Mouse (Mus musculus) intestine, embryonic 14.5 days (tissue): ENCODE measurements around the gene Mrps18c. TPM values are rescaled to one million over a fixed set of nuclear protein-coding genes. Genes with fewer than 3 reads are reported as not detected.

Experiments used
- ATAC-seq: fragments of 200-750 bp; cut with Nextera tagmentation; replicated peaks from 2 replicates; pipeline ENCODE4 v1.8.0; 2017; ENCODE audit warnings: low read depth, moderate number of reproducible peaks, moderate TSS enrichment, moderate library complexity; ENCODE audit not compliant: low FRiP score, low TSS enrichment
- DNase-seq: peaks from one replicate; pipeline ENCODE4 v3.0.0-alpha.2; 2018; ENCODE audit warnings: low spot score
- H3K27ac ChIP-seq: fragments of 300-500 bp; sonication (generic); 2 replicates; pipeline ENCODE4 v1.5.1; 2014; ENCODE audit warnings: low read depth, mild to moderate bottlenecking, control low read depth
- H3K27me3 ChIP-seq: fragments of 300-500 bp; sonication (generic); replicated peaks from 2 replicates; pipeline ENCODE4 v1.6.1; 2014; ENCODE audit warnings: low read length, control low read depth; ENCODE audit not compliant: control insufficient read depth, insufficient read depth
- H3K36me3 ChIP-seq: fragments of 300-500 bp; sonication (generic); 2 replicates; pipeline ENCODE4 v1.6.1; 2014; ENCODE audit warnings: low read length, control low read depth; ENCODE audit not compliant: control insufficient read depth, insufficient read depth
- H3K4me1 ChIP-seq: fragments of 300-500 bp; sonication (generic); replicated peaks from 2 replicates; pipeline ENCODE4 v1.6.1; 2014; ENCODE audit warnings: low read length, control low read depth, mixed read lengths; ENCODE audit not compliant: control insufficient read depth, insufficient read depth
- H3K4me2 ChIP-seq: fragments of 300-500 bp; sonication (generic); 2 replicates; pipeline ENCODE4 v1.6.1; 2014; ENCODE audit warnings: low read length
- H3K4me3 ChIP-seq: fragments of 300-500 bp; sonication (generic); 2 replicates; pipeline ENCODE4 v1.5.1; 2014; ENCODE audit warnings: low read depth, low read length, control low read depth, mixed read lengths
- H3K9ac ChIP-seq: fragments of 300-500 bp; sonication (generic); 2 replicates; pipeline ENCODE4 v1.6.1; 2014; ENCODE audit warnings: mild to moderate bottlenecking, low read length
- H3K9me3 ChIP-seq: fragments of 300-500 bp; sonication (generic); 2 replicates; pipeline ENCODE4 v1.6.1; 2016; ENCODE audit warnings: low read length, control low read depth; ENCODE audit not compliant: control insufficient read depth
- WGBS: fragments of 180-500 bp; shearing (Covaris S2); extraction: QIAGEN DNeasy Blood & Tissue Kit; methylation state at CpG from one replicate; pipeline ENCODE4 v1.1.7; 2014; 5-methylcytosine and 5-hydroxymethylcytosine counted together
- polyA plus RNA-seq: library from polyadenylated mRNA; unstranded; fragments of >200 nt; fragmentation: Nextera tagmentation; extraction: Ambion mirVana; gene quantifications from 2 replicates; pipeline ENCODE4 v1.2.1, GENCODE M21; 2014

Mrps18c gene
- polyA plus RNA-seq, 1 experiment from 2014 or later: 179 TPM

DNA sequence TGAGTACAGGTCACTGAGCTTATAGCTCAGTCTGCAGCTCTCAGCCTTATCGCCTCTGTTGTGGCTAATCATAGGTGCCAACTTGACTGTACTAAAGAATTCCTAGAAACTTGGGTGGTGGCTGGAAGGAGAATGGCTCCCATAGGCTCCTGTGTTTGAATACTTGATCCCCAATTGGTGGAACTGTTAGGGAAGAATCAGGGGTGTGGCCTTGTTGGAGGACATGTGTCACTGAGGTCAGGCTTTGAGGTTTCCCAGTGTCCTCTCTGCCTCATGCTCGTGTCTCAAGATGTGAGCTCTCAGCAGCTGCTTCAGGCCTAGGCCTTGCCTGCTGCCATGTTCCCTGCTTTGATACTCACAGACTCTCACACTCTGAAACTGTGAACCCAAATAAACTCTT lies 35.4 kb downstream of the Mrps18c start:
- DNase-seq: no peak
- Histone ChIP-seq H3K9ac (no peak overlapping the region), H3K27ac (no peak overlapping the region), H3K36me3 (no peaks in the 10 kb centered on the region), H3K4me3 (no peak overlapping the region), H3K9me3 (no peaks in the 10 kb centered on the region), H3K27me3 (no peaks in the 10 kb centered on the region), H3K4me2 (no peak overlapping the region), H3K4me1 (peaks cover 5% of the 10 kb centered on the region; the same call in 1 of the 2 replicates)
- 86% methylated on average over 2 of the region's 2 CpGs for whole genome bisulfite sequencing
- no peak for ATAC-seq

DNA sequence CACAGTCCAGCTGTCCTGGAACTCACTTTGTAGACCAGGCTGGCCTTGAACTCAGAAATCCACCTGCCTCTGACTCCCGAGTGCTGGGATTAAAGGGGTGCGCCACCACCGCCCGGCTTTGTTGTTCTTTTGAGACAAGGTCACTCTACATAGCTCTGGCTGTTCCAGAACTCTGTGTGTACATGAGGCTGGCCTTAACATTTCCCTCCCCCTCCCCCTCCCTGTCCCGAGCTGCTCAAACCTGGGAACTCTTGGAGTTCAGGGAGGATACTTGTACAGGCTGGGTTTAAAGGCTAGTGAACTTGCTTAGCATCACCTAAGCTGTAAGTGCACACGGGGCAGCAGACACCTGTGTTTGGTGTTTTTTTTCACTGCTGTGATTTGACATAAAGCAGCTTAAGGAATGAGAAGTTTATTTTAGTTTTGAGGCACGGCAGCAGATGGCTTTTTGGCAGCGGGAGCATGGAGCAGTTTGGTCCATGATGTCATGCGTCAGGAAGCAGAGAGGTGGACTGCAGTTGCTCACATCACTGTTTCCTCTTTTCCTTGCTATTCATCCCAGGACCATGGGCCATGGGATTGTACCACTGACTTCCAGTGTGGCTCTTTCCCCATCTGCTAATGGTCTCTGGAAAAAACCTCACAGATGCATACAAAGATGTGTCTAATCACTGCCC lies 37.6 kb downstream of the Mrps18c start:
- 35% methylated on average over 9 of the region's 9 CpGs for WGBS
- Histone ChIP-seq H3K9me3 (no peaks in the 10 kb centered on the region), H3K27me3 (no peaks in the 10 kb centered on the region), H3K9ac (no peak overlapping the region), H3K4me3 (no peak overlapping the region), H3K4me2 (no peak overlapping the region), H3K27ac (no peak overlapping the region; the same call in 1 of the 2 replicates), H3K4me1 (peaks cover 5% of the 10 kb centered on the region; the same call in 1 of the 2 replicates), H3K36me3 (no peaks in the 10 kb centered on the region)
- ATAC-seq (peak; percentile 43; the same call in 1 of the 2 replicates), DNase-seq (no peak)

DNA sequence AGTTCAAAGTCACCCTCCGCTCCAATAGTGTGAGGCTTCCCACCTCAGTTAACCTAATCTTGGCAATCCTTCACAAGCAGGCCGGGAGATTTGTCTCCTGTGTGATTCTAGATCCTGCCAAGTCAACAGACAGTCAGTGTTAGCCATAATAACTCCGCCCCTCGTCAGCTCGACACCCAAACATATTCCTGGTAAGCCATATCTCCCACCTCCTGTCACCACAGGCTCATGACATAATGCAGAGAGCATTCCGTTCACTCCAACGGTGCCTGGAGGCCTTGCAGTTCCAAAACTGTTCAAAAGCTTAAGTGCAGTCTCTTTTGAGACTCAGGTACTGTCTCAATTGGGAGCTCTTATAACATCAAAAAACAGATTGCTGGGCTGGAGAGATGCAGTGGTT lies 39.5 kb downstream of the Mrps18c start:
- Histone ChIP-seq H3K9me3 (0 out of 2 replicates have a peak, but pooled peaks cover 8% of the 10 kb centered on the region), H3K4me3 (no peak overlapping the region), H3K36me3 (no peaks in the 10 kb centered on the region), H3K27me3 (peaks cover under 1% of the 10 kb centered on the region; the same call in 1 of the 2 replicates), H3K9ac (no peak overlapping the region), H3K4me1 (peaks cover 5% of the 10 kb centered on the region; the same call in 1 of the 2 replicates), H3K4me2 (no peak overlapping the region), H3K27ac (no peak overlapping the region)
- DNase-seq (no peak), ATAC-seq (0 out of 2 replicates have a peak, but pooled peaks have one; percentile 19)
- WGBS: 53% methylated on average over 7 of the region's 7 CpGs

DNA sequence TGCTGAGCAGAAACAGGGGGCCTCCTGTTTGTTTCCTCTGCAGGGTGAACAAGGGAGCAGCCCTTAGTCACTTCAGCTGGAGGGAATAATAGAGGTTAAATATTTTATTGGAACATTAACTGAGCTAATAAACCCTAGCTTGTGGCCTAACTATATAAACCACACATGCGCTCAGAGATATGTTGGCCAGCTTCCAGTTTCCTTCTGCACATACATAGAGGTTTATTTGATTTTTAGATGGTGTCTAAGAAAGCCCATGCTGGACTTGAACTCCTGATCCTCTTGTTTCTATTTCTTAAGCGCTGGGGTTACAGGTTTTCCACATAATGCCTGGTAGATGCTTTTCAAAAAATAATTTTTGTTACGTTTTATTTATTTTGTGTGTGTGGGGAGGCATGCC lies 46.1 kb downstream of the Mrps18c start:
- Histone ChIP-seq H3K36me3 (no peaks in the 10 kb centered on the region), H3K4me1 (no peaks in the 10 kb centered on the region), H3K9me3 (0 out of 2 replicates have a peak, but pooled peaks cover 8% of the 10 kb centered on the region), H3K27ac (no peak overlapping the region), H3K27me3 (peaks cover 15% of the 10 kb centered on the region), H3K4me3 (no peak overlapping the region), H3K9ac (no peak overlapping the region), H3K4me2 (no peak overlapping the region)
- 50% methylated on average over 3 of the region's 3 CpGs for WGBS
- ATAC-seq (no peak), DNase-seq (no peak)

DNA sequence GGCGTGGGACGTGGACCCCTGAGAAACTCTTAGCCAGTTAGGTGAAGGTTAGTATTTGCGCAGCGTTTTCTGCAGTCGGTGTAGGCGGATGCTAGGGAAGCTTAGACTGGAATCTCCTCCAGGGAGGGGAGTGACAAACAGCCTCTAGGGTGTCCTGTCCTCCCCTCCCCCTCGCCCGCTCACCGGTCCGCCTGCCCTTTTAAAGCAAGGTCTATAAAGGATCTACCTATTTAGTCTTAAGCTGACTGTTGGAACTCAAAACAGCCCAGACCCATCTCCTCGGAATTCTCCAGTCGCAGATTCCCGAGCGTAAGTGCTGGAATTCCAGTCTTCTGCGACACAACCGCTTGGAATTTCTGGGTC lies 47.0 kb downstream of the Mrps18c start, which contains the start of gene Gpat3:
TSS of gene Gpat3 (plus strand) at position 229 of the 363 bp plus-strand sequence.
- WGBS: 0% methylated on average over 16 of the region's 16 CpGs

DNA sequence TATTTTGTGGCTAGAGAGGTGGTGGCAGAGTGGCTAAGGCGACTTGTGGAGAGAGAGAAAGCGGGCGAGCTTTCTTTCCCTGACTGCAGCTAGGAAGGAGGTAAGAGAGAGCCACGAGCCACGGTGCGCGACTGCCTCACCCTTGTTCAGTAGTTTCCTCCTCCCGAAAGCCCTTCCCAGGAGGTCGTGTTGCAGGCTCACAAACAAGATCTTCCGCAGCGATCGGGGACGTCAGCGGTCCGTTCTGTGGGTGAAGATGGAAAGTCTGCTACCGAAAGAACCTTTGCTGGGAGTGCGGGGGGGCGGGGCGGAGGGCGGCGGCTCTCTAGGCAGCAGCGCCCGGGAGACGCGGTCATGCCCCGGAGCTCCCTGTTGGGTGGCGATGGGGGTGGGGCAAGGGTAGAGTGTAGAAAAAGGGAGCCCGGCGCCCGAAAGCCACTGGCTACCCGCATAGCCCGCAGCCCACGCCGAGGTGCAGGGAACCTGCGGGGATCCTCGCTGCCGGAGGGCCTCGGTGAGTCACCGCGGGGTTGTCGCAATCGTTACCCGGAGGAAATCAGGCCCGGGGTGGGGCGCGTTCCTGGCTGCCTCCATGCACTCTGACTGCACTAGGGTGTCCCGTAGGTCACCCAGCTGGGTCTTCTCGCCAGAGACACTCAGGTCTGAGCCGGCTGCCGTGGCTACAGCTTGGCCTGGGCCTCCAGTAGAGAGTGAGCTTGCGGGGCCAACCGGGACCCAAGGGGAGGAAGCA lies 47.6 kb downstream of the Mrps18c start:
- peaks cover 15% of the 10 kb centered on the region for H3K27me3 ChIP-seq
- peak overlapping the region; percentile 97 for H3K4me2 ChIP-seq
- WGBS: 1% methylated on average over 49 of the region's 52 CpGs
- H3K4me3 ChIP-seq: peak overlapping the region; percentile 59
- peak overlapping the region; percentile 53 for H3K9ac ChIP-seq
- DNase-seq: peak; percentile 90
- H3K9me3 ChIP-seq: 0 out of 2 replicates have a peak, but pooled peaks cover 8% of the 10 kb centered on the region
- H3K27ac ChIP-seq: no peak overlapping the region
- ATAC-seq: peak; percentile 80
- no peaks in the 10 kb centered on the region for H3K36me3 ChIP-seq
- no peaks in the 10 kb centered on the region for H3K4me1 ChIP-seq

More for the DNA sequence above, 47.0 kb downstream of the Mrps18c start, which contains the start of gene Gpat3:
- peak within 1 kb of the TSS; percentile 59 for H3K4me3 ChIP-seq
- H3K27me3 ChIP-seq: peaks cover 15% of the 10 kb centered on the region
- peak within 1 kb of the TSS; percentile 53 for H3K9ac ChIP-seq
- H3K36me3 ChIP-seq: no peaks in the 10 kb centered on the region
- ATAC-seq: no peak
- 0 out of 2 replicates have a peak, but pooled peaks cover 8% of the 10 kb centered on the region for H3K9me3 ChIP-seq
- H3K4me1 ChIP-seq: no peaks in the 10 kb centered on the region
- H3K4me2 ChIP-seq: peak within 1 kb of the TSS; percentile 97
- DNase-seq: peak; percentile 80
- no peak within 1 kb of the TSS for H3K27ac ChIP-seq

DNA sequence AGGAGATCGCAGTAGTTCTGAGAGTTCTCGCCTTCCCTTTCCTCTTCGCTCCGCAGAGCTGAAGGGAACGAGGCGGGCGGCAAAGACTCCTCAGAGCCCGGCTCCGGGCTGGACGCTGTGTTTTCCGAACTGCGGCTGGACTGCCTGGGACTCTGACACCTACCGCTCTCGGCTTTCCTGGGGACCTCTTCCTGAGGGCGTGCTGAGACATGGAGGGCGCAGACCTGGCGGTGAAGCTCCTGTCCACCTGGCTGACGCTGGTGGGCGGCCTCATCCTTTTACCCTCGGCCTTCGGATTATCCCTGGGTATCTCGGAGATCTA lies 48.1 kb downstream of the Mrps18c start:
- H3K27ac ChIP-seq: no peak overlapping the region
- ATAC-seq (peak; percentile 29; the same call in 1 of the 2 replicates), DNase-seq (no peak)
- peak overlapping the region; percentile 97 for H3K4me2 ChIP-seq
- peaks cover 15% of the 10 kb centered on the region for H3K27me3 ChIP-seq
- H3K36me3 ChIP-seq: no peaks in the 10 kb centered on the region
- H3K9ac ChIP-seq: peak overlapping the region; percentile 53
- H3K4me1 ChIP-seq: no peaks in the 10 kb centered on the region
- H3K4me3 ChIP-seq: peak overlapping the region; percentile 59
- H3K9me3 ChIP-seq: 0 out of 2 replicates have a peak, but pooled peaks cover 8% of the 10 kb centered on the region
- 1% methylated on average over 17 of the region's 22 CpGs for WGBS

DNA sequence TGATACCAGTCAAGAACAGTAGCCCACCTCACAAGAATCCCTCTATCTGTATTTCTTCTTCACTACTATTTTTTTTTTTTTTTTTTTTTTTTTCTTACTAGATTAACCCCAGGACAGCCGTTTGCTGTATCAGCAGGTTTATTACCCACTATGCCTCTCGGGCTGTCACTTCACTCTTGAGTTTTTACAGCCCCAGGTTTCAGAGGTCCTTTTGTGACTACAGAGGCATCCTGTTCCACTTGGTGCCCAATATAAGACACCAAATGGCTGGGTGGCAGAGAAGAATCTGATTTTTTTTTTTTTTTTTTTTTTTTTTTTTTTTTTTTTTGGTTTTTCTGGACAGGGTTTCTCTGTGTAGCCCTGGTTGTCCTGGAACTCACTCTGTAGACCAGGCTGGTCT lies 48.7 kb downstream of the Mrps18c start:
- Histone ChIP-seq H3K9me3 (0 out of 2 replicates have a peak, but pooled peaks cover 5% of the 10 kb centered on the region), H3K4me2 (peak overlapping the region; percentile 97), H3K27ac (no peak overlapping the region), H3K9ac (no peak overlapping the region), H3K4me3 (peak overlapping the region; percentile 59; the same call in 1 of the 2 replicates), H3K4me1 (no peaks in the 10 kb centered on the region), H3K27me3 (peaks cover 15% of the 10 kb centered on the region), H3K36me3 (no peaks in the 10 kb centered on the region)
- 6% methylated on average over 2 of the region's 2 CpGs for WGBS
- no peak for DNase-seq
- no peak for ATAC-seq
